Mouse (Mus musculus) left cerebral cortex, postnatal 4 days (tissue): ENCODE measurements at regions not wholly inside any gene's neighbourhood (a gene's known extent, or its start where the extent isn't known, plus 50 kb on each side); places are given as distances from the start of the nearest gene placed in this dataset.
"Not testable (repeated sequence)": the region's sequence is repeated elsewhere in the genome, so short reads cannot be mapped to it uniquely, and the experiment has no call there.

Experiments used
- DNase-seq: peaks from one replicate; pipeline ENCODE4 v3.0.0-alpha.2; 2022
- intact Hi-C: fragments of 180-260 bp; cut with DNase I; formaldehyde crosslinking; loops from one replicate; pipeline ENCODE4 v1.15.1; 2025

DNA sequence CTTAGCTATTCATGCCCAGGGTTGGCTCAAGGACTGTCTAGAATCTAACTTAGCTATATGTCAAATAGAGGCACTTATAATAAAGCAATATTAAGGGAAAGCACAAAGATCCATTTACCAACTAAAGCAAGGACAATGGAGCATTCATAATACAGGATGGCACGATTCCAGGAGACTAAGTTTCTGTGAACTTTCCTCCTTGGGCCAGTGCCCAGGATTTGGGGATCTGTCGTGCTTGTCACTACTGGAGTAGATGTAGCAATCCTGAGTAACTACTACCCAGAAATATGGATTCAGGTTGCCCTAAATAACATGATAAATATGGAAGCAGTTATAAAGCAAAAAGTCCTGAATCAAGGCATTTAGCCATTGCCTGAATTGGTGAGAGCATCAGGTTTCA, 233.7 kb downstream of the AI429214 start:
- intact Hi-C loops, result no loop called here
- DNase-seq, result peak; percentile 8

GRCm38 (mm10) chr8:37237306-37237705, 243.9 kb downstream of the AI429214 start:
- intact Hi-C loops, result no loop called here
- peak; percentile 16 for DNase-seq

DNA sequence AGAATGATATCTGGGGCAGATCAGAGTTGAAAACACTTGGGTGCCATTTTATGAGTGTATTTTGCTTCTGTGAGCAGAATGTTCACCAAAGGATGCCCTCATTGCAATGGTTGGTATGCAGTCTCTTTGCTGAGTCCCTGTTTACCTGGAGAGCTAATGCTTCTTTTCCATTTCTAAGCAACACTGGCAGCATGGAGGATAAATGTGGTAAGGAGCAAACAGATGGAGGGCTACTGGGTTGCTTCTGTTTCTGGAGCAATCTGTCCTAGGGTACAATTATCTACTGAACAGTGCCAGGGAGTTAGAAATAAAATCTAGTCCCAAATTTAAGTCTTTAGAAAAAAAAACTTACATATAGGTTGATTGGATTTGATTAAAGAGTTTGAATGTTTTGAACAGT, 245.9 kb downstream of the AI429214 start:
- intact Hi-C loops, result no loop called here
- no peak for DNase-seq

DNA sequence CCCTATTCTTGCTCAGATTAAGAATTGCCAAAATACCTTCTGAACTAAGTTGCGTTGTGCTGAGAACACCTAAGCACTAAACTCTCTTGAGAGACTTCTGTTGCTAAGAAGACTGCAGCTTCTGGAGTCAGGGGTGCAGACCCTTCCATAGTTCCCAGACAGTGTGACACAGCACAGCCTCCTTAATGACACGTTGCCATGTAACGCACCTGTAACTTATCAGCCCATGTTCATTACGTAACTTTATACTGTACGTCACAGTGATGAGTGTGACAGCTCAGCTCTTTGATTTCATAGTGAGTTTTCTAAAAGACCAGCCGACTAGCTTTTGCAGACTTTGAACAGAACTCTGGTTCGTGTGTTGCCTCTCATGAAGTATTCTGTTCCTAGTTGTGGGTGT, 257.8 kb downstream of the AI429214 start:
- intact Hi-C loops, result not testable (repeated sequence)

DNA sequence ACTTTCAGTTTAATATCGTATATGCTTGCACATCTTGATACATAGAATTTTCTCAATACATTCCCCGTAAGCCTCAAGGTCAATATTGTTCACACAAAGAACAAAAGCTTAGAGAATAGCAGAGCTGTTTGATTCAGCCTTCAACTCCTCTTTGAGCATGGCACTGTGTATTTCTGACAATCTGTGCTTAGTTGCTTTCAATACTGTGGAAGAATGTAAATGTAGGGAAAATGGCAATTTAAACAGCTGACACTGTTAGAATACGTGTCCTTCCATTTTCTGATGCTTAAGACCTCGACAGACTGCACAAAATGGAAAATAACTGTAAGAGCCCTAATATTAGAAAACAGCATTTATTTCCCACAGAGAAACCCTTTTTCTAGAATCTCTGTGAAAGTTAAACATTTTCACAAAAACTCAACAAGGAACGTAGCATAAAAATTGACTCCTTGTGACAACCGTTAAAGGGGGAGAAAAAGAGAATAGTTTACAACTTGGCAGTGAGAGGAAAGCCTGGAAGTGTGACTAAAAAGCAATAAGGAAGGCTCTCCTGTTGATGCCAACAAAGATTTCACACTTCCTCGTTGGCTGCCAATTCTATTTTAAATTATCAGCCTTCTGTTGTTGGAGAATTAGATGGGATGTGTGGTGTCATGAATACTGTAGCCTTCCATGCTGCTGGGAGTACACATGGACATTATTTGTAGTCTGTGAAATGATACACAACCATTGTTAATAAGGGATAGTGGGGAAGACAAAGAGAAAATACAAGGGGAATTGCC, 297.9 kb downstream of the AI429214 start:
- intact Hi-C loops, result no loop called here
- no peak for DNase-seq

More for the DNA sequence above, 257.8 kb downstream of the AI429214 start:
- DNase-seq, result not testable (repeated sequence)
